12 mouse cellular contexts compared by ENCODE assay signal in genomic region chr12:21462658-21463057, GRCm38 (mm10). TPM values are rescaled to one million over a fixed set of nuclear protein-coding genes. Genes with fewer than 3 reads are reported as not detected.
DNase-seq lines count a peak whose midpoint lies in the region; ATAC-seq and TF ChIP-seq lines count a peak whose summit lies in the region.
"Had no signal": no experiment of that assay in that cellular context is flagged by ENCODE, and none has a peak within 500 bp of the region (broad histone marks: within the 10 kb centered on the region; RNA-seq: fewer than 3 reads in every experiment).

No protein-coding gene starts in this region.

- intact Hi-C loops in gastrocnemius, adult 2 months (cut with DNase I): no loop called here

- WGBS in stomach, postnatal 0 days: 71% methylated on average over 3 of the region's 3 CpGs

- H3K27ac ChIP-seq in gastrocnemius, adult 2 months: peak overlapping the region; percentile 35; the same call in 1 of the 2 replicates
- H3K27ac ChIP-seq in stomach, postnatal 0 days (replicated peaks): no peak overlapping the region

- no peak for TF ChIP-seq EP300 in stomach, postnatal 0 days (optimal IDR thresholded peaks at IDR 0.05)

- 0 out of 2 replicates have a peak, but pooled peaks have one; percentile 26 for ATAC-seq in stomach, postnatal 0 days (ENCODE audit: low FRiP score, low TSS enrichment)

- H3K4me2 ChIP-seq in stomach, postnatal 0 days (replicated peaks; ENCODE audit: low read depth): no peak overlapping the region

- H3K36me3 ChIP-seq in stomach, postnatal 0 days (ENCODE audit: control insufficient read depth, insufficient read depth, low read length): no peaks in the 10 kb centered on the region

- H3K27me3 ChIP-seq in stomach, postnatal 0 days (ENCODE audit: control insufficient read depth, insufficient read depth, low read length): no peaks in the 10 kb centered on the region

- no peaks in the 10 kb centered on the region for H3K9me3 ChIP-seq in stomach, postnatal 0 days (ENCODE audit: control insufficient read depth, low read length)

- DNase-seq in gastrocnemius, adult 2 months: no peak
- DNase-seq in gastrocnemius, postnatal 10 days: no peak
- peak; percentile 18 to 25 for DNase-seq in spleen, adult 18-20 months
- DNase-seq in spleen, postnatal 14 days (ENCODE audit: low spot score in 2 of 2): no peak
- DNase-seq in lung, postnatal 36 days: peak; percentile 55
- DNase-seq in stomach, postnatal 0 days (ENCODE audit: low spot score): no peak
- DNase-seq in urinary bladder, adult 2 months (ENCODE audit: low spot score): no peak
- DNase-seq in yolk sac, embryonic 10.5 days (ENCODE audit: low spot score): no peak
- DNase-seq: adrenal gland, postnatal 10 days; cerebellum, adult 11-12 months; kidney, postnatal 10 days; thymus, postnatal 36 days had no signal

- no peaks in the 10 kb centered on the region for H3K4me1 ChIP-seq in stomach, postnatal 0 days (replicated peaks; ENCODE audit: control insufficient read depth, insufficient read depth)

- no peak overlapping the region for H3K4me3 ChIP-seq in gastrocnemius, adult 2 months
- H3K4me3 ChIP-seq in stomach, postnatal 0 days (ENCODE audit: low read depth, low read length): no peak overlapping the region

- no peak overlapping the region for H3K9ac ChIP-seq in stomach, postnatal 0 days (ENCODE audit: low read length)

- TF ChIP-seq CTCF in gastrocnemius, adult 2 months (IDR thresholded peaks at IDR 0.05): no peak
- no peak for TF ChIP-seq CTCF in stomach, postnatal 0 days (IDR thresholded peaks at IDR 0.05; ENCODE audit: low read depth)

RNA-seq across cellular contexts. Expression of gene Ywhaq, which starts 45.2 kb away (rescaled TPM):
- 10 to 100 TPM; 20.4 to 28.2 TPM for total RNA-seq in gastrocnemius, adult 2 months (2021)
- 10 to 100 TPM; 81.9 to 99.8 TPM for total RNA-seq in gastrocnemius, postnatal 10 days (2021)
- polyA plus RNA-seq in stomach, postnatal 0 days (2015; fragmentation: Nextera tagmentation; extraction: Ambion mirVana): 371 and 384 TPM in 2 replicates
- 195 and 205 TPM in 2 replicates for polyA plus RNA-seq in urinary bladder, adult 2 months (2012; rRNA removed)

Comparison
In these comparisons a context has a peak if more than half of its experiments do, and no peak if none do; other contexts are left out.
1. DNase-seq: peak in spleen, adult 18-20 months (2 of 2) and lung, postnatal 36 days (single experiment); none in gastrocnemius, adult 2 months (single experiment), gastrocnemius, postnatal 10 days (single experiment), spleen, postnatal 14 days (0 of 2), stomach, postnatal 0 days (single experiment), urinary bladder, adult 2 months (single experiment) and yolk sac, embryonic 10.5 days (single experiment).